ENCODE assay signal across 15 mouse cellular contexts in the genomic region with DNA sequence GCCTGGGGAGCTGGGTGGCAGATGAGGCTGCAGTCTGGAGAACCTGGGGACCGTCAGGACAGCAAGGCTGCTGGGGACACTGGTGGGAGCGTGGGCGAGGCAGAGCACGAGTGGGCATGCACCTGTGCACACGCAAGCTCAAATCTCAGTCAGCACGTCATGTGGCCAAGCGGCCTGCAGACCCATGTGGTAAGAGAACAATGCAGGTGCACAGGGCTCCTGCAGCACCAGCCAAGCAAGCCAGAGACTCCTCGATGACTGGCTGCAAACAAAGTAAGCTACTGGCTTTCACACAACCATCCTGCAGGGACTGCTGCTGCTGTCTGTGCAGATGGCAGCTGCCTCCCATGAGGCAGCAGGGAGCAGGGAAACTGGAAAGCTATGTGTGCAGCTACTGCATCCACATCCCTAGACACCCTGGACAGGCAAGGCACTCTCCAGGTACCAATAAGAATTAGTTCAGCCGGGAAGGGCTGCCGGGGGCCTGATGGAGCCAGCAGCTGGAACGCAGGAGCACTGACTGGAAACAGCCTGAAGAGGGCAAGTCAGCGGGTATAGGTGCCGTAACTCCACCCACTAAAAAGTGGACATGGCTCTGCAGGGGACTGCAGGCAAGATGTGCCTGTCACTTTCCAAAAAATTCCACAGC. TPM values are rescaled to one million over a fixed set of nuclear protein-coding genes. Genes with fewer than 3 reads are reported as not detected.
A peak's percentile ranks its signal among the peaks of the same experiment; 100 is the strongest.
DNase-seq lines count a peak whose midpoint lies in the region; ATAC-seq and TF ChIP-seq lines count a peak whose summit lies in the region.
"Had no signal": no experiment of that assay in that cellular context is flagged by ENCODE, and none has a peak within 500 bp of the region (broad histone marks: within the 10 kb centered on the region; RNA-seq: fewer than 3 reads in every experiment).

No protein-coding gene starts in this region.

- H3K4me3 ChIP-seq in forebrain, embryonic 12.5 days (replicated peaks), result no peak overlapping the region
- no peak overlapping the region for H3K4me3 ChIP-seq in forebrain, postnatal 0 days (ENCODE audit: low read depth, low read length)
- H3K4me3 ChIP-seq in midbrain, postnatal 0 days (ENCODE audit: low read depth, low read length), result no peak overlapping the region
- H3K4me3 ChIP-seq: liver, embryonic 13.5 days; midbrain, embryonic 12.5 days; stomach, embryonic 15.5 days had no signal

- ATAC-seq in forebrain, embryonic 12.5 days (ENCODE audit: low FRiP score), result no peak
- no peak for ATAC-seq in forebrain, postnatal 0 days
- ATAC-seq in midbrain, postnatal 0 days (ENCODE audit: low FRiP score), result no peak
- ATAC-seq: CD4-positive, CD25-positive, alpha-beta regulatory T cell, adult 4 months had no signal

- no peak for DNase-seq in forebrain, postnatal 0 days
- DNase-seq in kidney, postnatal 4 days, result peak; percentile 0 to 3
- DNase-seq in kidney, postnatal 14 days, result no peak
- DNase-seq in testis, postnatal 10 days (ENCODE audit: low spot score), result peak; percentile 34
- no peak for DNase-seq in testis, postnatal 14 days (ENCODE audit: low spot score)
- DNase-seq in midbrain, postnatal 0 days (ENCODE audit: low spot score), result no peak
- DNase-seq in thymus, postnatal 10 days (ENCODE audit: low spot score in 2 of 2), result no peak
- DNase-seq: adrenal gland, postnatal 36 days; kidney, adult 18-20 months; liver, embryonic 13.5 days had no signal

- H3K36me3 ChIP-seq in forebrain, embryonic 12.5 days (replicated peaks), result peaks cover 39% of the 10 kb centered on the region
- peaks cover 32% of the 10 kb centered on the region for H3K36me3 ChIP-seq in forebrain, postnatal 0 days (ENCODE audit: insufficient read depth)
- peaks cover 30% of the 10 kb centered on the region for H3K36me3 ChIP-seq in midbrain, postnatal 0 days (ENCODE audit: insufficient read depth, low read length)

- WGBS in forebrain, embryonic 12.5 days, result 69% methylated on average over 13 of the region's 13 CpGs
- 65% methylated on average over 13 of the region's 13 CpGs for WGBS in forebrain, postnatal 0 days
- WGBS in midbrain, postnatal 0 days, result 59% methylated on average over 13 of the region's 13 CpGs

- H3K9me3 ChIP-seq in forebrain, embryonic 12.5 days, result no peaks in the 10 kb centered on the region
- no peaks in the 10 kb centered on the region for H3K9me3 ChIP-seq in forebrain, postnatal 0 days (ENCODE audit: low read length)
- H3K9me3 ChIP-seq in midbrain, postnatal 0 days (ENCODE audit: low read length), result no peaks in the 10 kb centered on the region
- H3K9me3 ChIP-seq: liver, embryonic 13.5 days; midbrain, embryonic 12.5 days; stomach, embryonic 15.5 days had no signal

- no peaks in the 10 kb centered on the region for H3K4me1 ChIP-seq in forebrain, embryonic 12.5 days
- H3K4me1 ChIP-seq in forebrain, postnatal 0 days (ENCODE audit: insufficient read depth), result no peaks in the 10 kb centered on the region
- no peaks in the 10 kb centered on the region for H3K4me1 ChIP-seq in midbrain, postnatal 0 days (ENCODE audit: insufficient read depth, low read length)
- H3K4me1 ChIP-seq: midbrain, embryonic 12.5 days; stomach, embryonic 15.5 days had no signal

- no peak for TF ChIP-seq CTCF in forebrain, postnatal 0 days (IDR thresholded peaks at IDR 0.05; ENCODE audit: low read depth)
- TF ChIP-seq CTCF in midbrain, postnatal 0 days (IDR thresholded peaks at IDR 0.05), result no peak

- H3K27ac ChIP-seq in forebrain, embryonic 12.5 days, result 0 out of 2 replicates have a peak overlapping the region, but pooled peaks have one; percentile 6
- no peak overlapping the region for H3K27ac ChIP-seq in forebrain, postnatal 0 days (ENCODE audit: low read depth, low read length)
- H3K27ac ChIP-seq in midbrain, postnatal 0 days (ENCODE audit: low read depth, low read length), result 0 out of 2 replicates have a peak overlapping the region, but pooled peaks have one; percentile 18
- H3K27ac ChIP-seq: liver, embryonic 13.5 days; midbrain, embryonic 12.5 days; stomach, embryonic 15.5 days had no signal

- H3K9ac ChIP-seq in forebrain, embryonic 12.5 days, result peak overlapping the region; percentile 25; the same call in 1 of the 2 replicates
- H3K9ac ChIP-seq in forebrain, postnatal 0 days, result no peak overlapping the region
- peak overlapping the region; percentile 36; the same call in 1 of the 2 replicates for H3K9ac ChIP-seq in midbrain, postnatal 0 days (replicated peaks; ENCODE audit: low read length, poor library complexity, severe bottlenecking)
- H3K9ac ChIP-seq: liver, embryonic 13.5 days; midbrain, embryonic 12.5 days; stomach, embryonic 15.5 days had no signal

- peaks cover 11% of the 10 kb centered on the region for H3K27me3 ChIP-seq in forebrain, embryonic 12.5 days
- no peaks in the 10 kb centered on the region for H3K27me3 ChIP-seq in forebrain, postnatal 0 days (ENCODE audit: insufficient read depth, low read length)
- no peaks in the 10 kb centered on the region for H3K27me3 ChIP-seq in midbrain, postnatal 0 days (ENCODE audit: insufficient read depth, low read length)
- H3K27me3 ChIP-seq: stomach, embryonic 15.5 days had no signal

- no peak overlapping the region for H3K4me2 ChIP-seq in forebrain, embryonic 12.5 days
- no peak overlapping the region for H3K4me2 ChIP-seq in forebrain, postnatal 0 days (ENCODE audit: low read depth)
- H3K4me2 ChIP-seq in midbrain, postnatal 0 days (ENCODE audit: low read depth, low read length, poor library complexity, severe bottlenecking), result no peak overlapping the region
- H3K4me2 ChIP-seq: liver, embryonic 13.5 days; midbrain, embryonic 12.5 days; stomach, embryonic 15.5 days had no signal

RNA-seq across cellular contexts. Expression of gene Emc10, which starts 9.3 kb away (rescaled TPM):
- 121 and 125 TPM in 2 replicates for polyA plus RNA-seq in forebrain, embryonic 12.5 days (2016; fragmentation: Nextera tagmentation; extraction: Ambion mirVana)
- total RNA-seq in forebrain, postnatal 0 days (2014; rRNA removed), result 212 and 238 TPM in 2 replicates
- 168 and 171 TPM in 2 replicates for polyA plus RNA-seq in forebrain, postnatal 0 days (2015; fragmentation: Nextera tagmentation; extraction: Ambion mirVana)
- total RNA-seq in midbrain, postnatal 0 days (2014; rRNA removed), result 247 and 273 TPM in 2 replicates
- polyA plus RNA-seq in midbrain, postnatal 0 days (2015; fragmentation: Nextera tagmentation; extraction: Ambion mirVana), result 150 and 154 TPM in 2 replicates

RNA-seq across cellular contexts. Expression of gene Fam71e1, which starts 9.3 kb away (rescaled TPM):
- 29.8 and 34.2 TPM in 2 replicates for polyA plus RNA-seq in forebrain, embryonic 12.5 days (2016; fragmentation: Nextera tagmentation; extraction: Ambion mirVana)
- total RNA-seq in forebrain, postnatal 0 days (2014; rRNA removed), result 21.1 and 22.0 TPM in 2 replicates
- 23.1 and 27.2 TPM in 2 replicates for polyA plus RNA-seq in forebrain, postnatal 0 days (2015; fragmentation: Nextera tagmentation; extraction: Ambion mirVana)
- 18.5 and 19.3 TPM in 2 replicates for total RNA-seq in midbrain, postnatal 0 days (2014; rRNA removed)
- 23.8 and 27.7 TPM in 2 replicates for polyA plus RNA-seq in midbrain, postnatal 0 days (2015; fragmentation: Nextera tagmentation; extraction: Ambion mirVana)
- total RNA-seq: common myeloid progenitor, adult 5-6 weeks had no signal

RNA-seq across cellular contexts. Expression of gene Josd2, which starts 19.3 kb away (rescaled TPM):
- 47.2 and 56.8 TPM in 2 replicates for polyA plus RNA-seq in forebrain, embryonic 12.5 days (2016; fragmentation: Nextera tagmentation; extraction: Ambion mirVana)
- 27.6 and 39.3 TPM in 2 replicates for total RNA-seq in forebrain, postnatal 0 days (2014; rRNA removed)
- polyA plus RNA-seq in forebrain, postnatal 0 days (2015; fragmentation: Nextera tagmentation; extraction: Ambion mirVana), result 28.6 and 31.7 TPM in 2 replicates
- total RNA-seq in midbrain, postnatal 0 days (2014; rRNA removed), result 25.5 and 38.5 TPM in 2 replicates
- polyA plus RNA-seq in midbrain, postnatal 0 days (2015; fragmentation: Nextera tagmentation; extraction: Ambion mirVana), result 22.7 and 25.4 TPM in 2 replicates

RNA-seq across cellular contexts. Expression of gene Aspdh, which starts 21.9 kb away (rescaled TPM):
- polyA plus RNA-seq in forebrain, embryonic 12.5 days (2016; fragmentation: Nextera tagmentation; extraction: Ambion mirVana), result 4.8 TPM in 2 replicates
- 4.4 and 20.3 TPM in 2 replicates for total RNA-seq in forebrain, postnatal 0 days (2014; rRNA removed)
- polyA plus RNA-seq in forebrain, postnatal 0 days (2015; fragmentation: Nextera tagmentation; extraction: Ambion mirVana), result 1.6 and 2.2 TPM in 2 replicates
- 7.1 and 11.8 TPM in 2 replicates for total RNA-seq in midbrain, postnatal 0 days (2014; rRNA removed)
- 2.1 and 3.7 TPM in 2 replicates for polyA plus RNA-seq in midbrain, postnatal 0 days (2015; fragmentation: Nextera tagmentation; extraction: Ambion mirVana)
- total RNA-seq: common myeloid progenitor, adult 5-6 weeks had no signal

RNA-seq across cellular contexts. Expression of gene Mybpc2, which starts 37.4 kb away (rescaled TPM):
- 0.13 and 0.17 TPM in 2 replicates for polyA plus RNA-seq in forebrain, embryonic 12.5 days (2016; fragmentation: Nextera tagmentation; extraction: Ambion mirVana)
- 0.15 and 0.33 TPM in 2 replicates for total RNA-seq in forebrain, postnatal 0 days (2014; rRNA removed)
- 0.15 and 0.29 TPM in 2 replicates for polyA plus RNA-seq in forebrain, postnatal 0 days (2015; fragmentation: Nextera tagmentation; extraction: Ambion mirVana)
- 0.27 and 0.38 TPM in 2 replicates for total RNA-seq in midbrain, postnatal 0 days (2014; rRNA removed)
- polyA plus RNA-seq in midbrain, postnatal 0 days (2015; fragmentation: Nextera tagmentation; extraction: Ambion mirVana), result 0.28 and 0.34 TPM in 2 replicates
- total RNA-seq: adrenal gland, postnatal 36 days; common myeloid progenitor, adult 5-6 weeks had no signal
- polyA plus RNA-seq: CD4-positive, CD25-positive, alpha-beta regulatory T cell, adult 4 months; liver, embryonic 13.5 days had no signal

Comparison
In these comparisons a context has a peak if more than half of its experiments do, and no peak if none do; other contexts are left out.
1. DNase-seq: peak in kidney, postnatal 4 days (2 of 2) and testis, postnatal 10 days (single experiment); none in forebrain, postnatal 0 days (single experiment), kidney, postnatal 14 days (single experiment), testis, postnatal 14 days (single experiment), midbrain, postnatal 0 days (single experiment) and thymus, postnatal 10 days (0 of 2).